Mouse (Mus musculus) layer of hippocampus, postnatal 25 days (tissue): ENCODE measurements at regions not wholly inside any gene's neighbourhood (a gene's known extent, or its start where the extent isn't known, plus 50 kb on each side); places are given as distances from the start of the nearest gene placed in this dataset.

Source experiments
- DNase-seq, 2 experiments: peaks; one replicate each; pipeline ENCODE4 v3.0.0; 2022; ENCODE audit warnings: mixed read lengths in 2 of 2, low spot score in 1 of 2; ENCODE audit errors: extremely low spot score in 1 of 2

GRCm38 (mm10) chr13:6341102-6341737 lies 206.7 kb upstream of the Pitrm1 start:
- DNase-seq = peak in 1 of 2 experiments; percentile 9

- no peak for DNase-seq
Measured at GRCm38 (mm10) chr13:6365169-6365568, 182.8 kb upstream of the Pitrm1 start.

GRCm38 (mm10) chr13:6367661-6368060 lies 180.3 kb upstream of the Pitrm1 start:
- DNase-seq = no peak

- no peak for DNase-seq
Measured at GRCm38 (mm10) chr13:6374570-6375173, 173.3 kb upstream of the Pitrm1 start.

GRCm38 (mm10) chr13:6377919-6378318 lies 170.0 kb upstream of the Pitrm1 start:
- DNase-seq = no peak

- DNase-seq = no peak
Measured at GRCm38 (mm10) chr13:6395562-6396223, 152.3 kb upstream of the Pitrm1 start.

GRCm38 (mm10) chr13:6397648-6398047 lies 150.3 kb upstream of the Pitrm1 start:
- DNase-seq = no peak

- no peak for DNase-seq
Measured at GRCm38 (mm10) chr13:6431821-6432220, 116.1 kb upstream of the Pitrm1 start.

- no peak for DNase-seq
Measured at GRCm38 (mm10) chr13:6446976-6447375, 101.0 kb upstream of the Pitrm1 start.

GRCm38 (mm10) chr13:6461363-6461762 lies 86.6 kb upstream of the Pitrm1 start:
- no peak for DNase-seq

GRCm38 (mm10) chr13:6465911-6466419 lies 82.0 kb upstream of the Pitrm1 start:
- DNase-seq = no peak

- peak; percentile 39 to 67 for DNase-seq
Measured at GRCm38 (mm10) chr13:6469446-6470227, 78.3 kb upstream of the Pitrm1 start.

GRCm38 (mm10) chr13:6470286-6471103 lies 77.5 kb upstream of the Pitrm1 start:
- DNase-seq = no peak

- DNase-seq = peak; percentile 27 to 43
Measured at GRCm38 (mm10) chr13:6471643-6472042, 76.3 kb upstream of the Pitrm1 start.

- no peak for DNase-seq
Measured at GRCm38 (mm10) chr13:6473401-6474190, 74.4 kb upstream of the Pitrm1 start.

GRCm38 (mm10) chr13:6479667-6480066 lies 68.3 kb upstream of the Pitrm1 start:
- no peak for DNase-seq

- DNase-seq = no peak
Measured at GRCm38 (mm10) chr13:6484418-6484817, 63.5 kb upstream of the Pitrm1 start.

GRCm38 (mm10) chr13:6487837-6488236 lies 60.1 kb upstream of the Pitrm1 start:
- no peak for DNase-seq

- DNase-seq = no peak
Measured at GRCm38 (mm10) chr13:6492916-6493619, 54.9 kb upstream of the Pitrm1 start.
